Mouse (Mus musculus): ENCODE data around the gene Vmn2r108.
"Not testable (repeated sequence)": the region's sequence is repeated elsewhere in the genome, so short reads cannot be mapped to it uniquely, and the experiment has no call there.

Vmn2r108 gene

DNA sequence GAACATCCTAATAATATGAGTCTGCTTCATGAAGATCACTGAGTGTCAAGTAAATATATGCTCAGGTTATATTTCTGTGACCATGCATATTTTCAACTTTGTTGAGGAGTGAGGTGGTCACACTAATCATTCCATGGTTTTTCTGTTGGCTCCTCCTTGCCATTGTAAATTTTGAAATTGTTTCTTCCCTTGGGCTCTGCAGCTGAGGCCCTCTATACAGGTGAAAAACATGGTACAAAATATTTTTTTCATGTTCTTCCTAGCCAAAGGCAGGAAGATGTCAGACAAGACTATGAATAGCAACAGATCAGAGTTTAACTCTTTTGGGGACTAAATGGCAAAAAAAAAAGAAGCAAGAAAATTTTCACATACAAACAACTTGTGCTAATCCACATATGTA is at the start of gene Vmn2r108:
Gene Vmn2r108 (minus strand): TSS at position 101 of the 400 bp plus-strand sequence.
- no peak for DNase-seq

GRCm38 (mm10) chr17:20508247-20508646 is 27.1 kb upstream of the Vmn2r108 start:
- DNase-seq: not testable (repeated sequence)

DNA sequence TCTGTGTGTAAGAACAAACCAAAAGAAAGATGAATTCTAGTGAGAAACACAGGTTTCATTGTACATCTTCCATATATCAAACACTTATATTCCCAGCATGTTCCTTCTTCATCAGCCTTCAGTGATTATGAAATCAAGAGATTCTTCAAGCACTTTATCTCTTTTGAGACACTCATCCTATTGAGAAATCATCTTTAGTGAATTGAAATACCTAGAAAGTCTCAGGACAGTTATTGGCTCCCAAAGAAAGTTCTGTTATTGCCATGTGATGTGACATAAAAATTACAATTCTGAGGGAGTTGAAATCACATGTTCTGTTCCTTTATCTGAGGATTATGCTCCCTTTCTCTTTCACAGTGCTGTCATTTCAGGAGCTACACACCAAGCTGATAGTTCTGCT is 16.7 kb upstream of the Vmn2r108 start, which contains the start of gene Vmn1r225:
Gene Vmn1r225 (plus strand): TSS at position 301 of the 400 bp plus-strand sequence.
- DNase-seq: no peak

DNA sequence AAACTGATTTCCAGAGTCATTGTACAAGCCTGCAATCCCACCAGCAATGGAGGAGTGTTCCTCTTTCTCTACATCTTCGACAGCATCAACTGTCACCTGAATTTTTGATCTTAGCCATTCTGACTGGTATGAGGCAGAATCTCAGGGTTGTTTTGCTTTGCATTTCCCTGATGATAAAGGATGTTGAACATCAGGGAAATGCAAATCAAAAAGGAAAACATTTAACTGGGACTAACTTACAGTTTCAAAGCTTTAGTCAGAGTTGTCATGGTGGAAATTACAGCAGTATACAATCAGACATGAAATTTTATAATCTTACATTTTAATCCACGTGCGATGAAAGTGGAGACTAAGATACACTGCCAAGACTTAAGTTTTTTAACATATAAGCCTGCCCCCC is 7.8 kb downstream of the Vmn2r108 start:
- no peak for DNase-seq

DNA sequence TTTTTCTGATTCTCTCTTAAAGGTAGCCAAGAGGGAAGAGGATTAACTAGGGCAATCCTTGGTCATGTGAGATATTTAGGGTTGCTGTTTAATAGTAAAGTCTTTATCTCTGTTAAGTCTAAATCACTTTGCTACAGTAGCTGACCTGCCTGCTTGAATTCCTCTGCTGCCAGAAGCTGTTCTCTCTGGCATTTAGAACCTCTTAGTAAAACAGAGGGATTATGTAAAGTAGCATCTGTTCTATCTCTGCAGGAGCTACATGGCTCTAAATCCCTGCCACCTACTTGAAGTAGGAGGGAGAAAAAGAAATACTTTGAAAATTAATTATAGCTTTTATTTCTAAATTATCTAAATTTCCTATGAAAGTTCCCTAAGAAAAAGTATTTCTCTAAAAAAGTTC is 41.9 kb downstream of the Vmn2r108 start:
- no peak for DNase-seq

GRCm38 (mm10) chr17:20413846-20414245 is 67.3 kb downstream of the Vmn2r108 start, which contains the start of gene Vmn1r224:
TSS of gene Vmn1r224 (plus strand) at chr17:20414146.
- DNase-seq: no peak
